Mouse (Mus musculus) MEL (cell line): ENCODE measurements at regions not wholly inside any gene's neighbourhood (a gene's known extent, or its start where the extent isn't known, plus 50 kb on each side); places are given as distances from the start of the nearest gene placed in this dataset.

ENCODE experiments used
- CTCF ChIP-seq, 3 experiments: IDR thresholded peaks in 2 of 3; conservative IDR thresholded peaks in 1 of 3; 2 replicates each; pipeline ENCODE4 v1.5.1; 2011 to 2012; ENCODE audit warnings: low read length in 3 of 3, low read depth in 2 of 3, mild to moderate bottlenecking in 2 of 3, improper control_type of control experiment in 1 of 3, inconsistent platforms in 1 of 3, mixed read lengths in 1 of 3, moderate library complexity in 1 of 3; ENCODE audit not compliant: control insufficient read depth in 1 of 3, insufficient read depth in 1 of 3, poor library complexity in 1 of 3, severe bottlenecking in 1 of 3
- EP300 ChIP-seq, 2 experiments: IDR thresholded peaks; 2 replicates each; pipeline ENCODE4 v1.6.1; 2011; ENCODE audit warnings: improper control_type of control experiment in 2 of 2, low read length in 2 of 2, low read depth in 1 of 2, mild to moderate bottlenecking in 1 of 2
- MAFK ChIP-seq: IDR thresholded peaks from 2 replicates; pipeline ENCODE4 v1.6.1; 2011; ENCODE audit warnings: low read depth, mild to moderate bottlenecking, low read length, improper control_type of control experiment, borderline replicate concordance
- MAX ChIP-seq: IDR thresholded peaks from 2 replicates; pipeline ENCODE4 v1.6.1; 2011; ENCODE audit warnings: low read length, improper control_type of control experiment
- MAZ ChIP-seq: IDR thresholded peaks from 2 replicates; pipeline ENCODE4 v1.6.1; 2012; ENCODE audit warnings: low read depth, mild to moderate bottlenecking, inconsistent platforms, low read length, improper control_type of control experiment
- POLR2AphosphoS2 ChIP-seq: IDR thresholded peaks from 2 replicates; pipeline ENCODE4 v1.6.1; 2011; ENCODE audit warnings: low read length, improper control_type of control experiment
- TCF12 ChIP-seq: IDR thresholded peaks from 2 replicates; pipeline ENCODE4 v1.6.1; 2014; ENCODE audit warnings: low read depth, mild to moderate bottlenecking, inconsistent platforms, low read length, improper control_type of control experiment, moderate library complexity
- USF1 ChIP-seq: IDR thresholded peaks from 2 replicates; pipeline ENCODE4 v1.6.1; 2014; ENCODE audit warnings: low read depth, mild to moderate bottlenecking, inconsistent platforms, low read length, improper control_type of control experiment, moderate library complexity

GRCm38 (mm10) chr17:47127571-47127970 is 117.2 kb upstream of the Ubr2 start:
- TF ChIP-seq CTCF (IDR thresholded peaks at IDR 0.05 in 2 of 3, conservative IDR thresholded peaks at IDR 0.05 in 1 of 3; ENCODE audit: control insufficient read depth in 1 of 3, insufficient read depth in 1 of 3, low read depth in 2 of 3, low read length in 3 of 3, poor library complexity in 1 of 3, severe bottlenecking in 1 of 3): no peak
- TF ChIP-seq USF1: no peak
- no peak for TF ChIP-seq MAZ
- no peak for TF ChIP-seq MAX
- TF ChIP-seq TCF12: no peak
- TF ChIP-seq EP300 (IDR thresholded peaks at IDR 0.05; ENCODE audit: low read depth in 1 of 2, low read length in 2 of 2): no peak
- no peak for TF ChIP-seq MAFK
- TF ChIP-seq POLR2AphosphoS2: no peak
